13 mouse cellular contexts compared by ENCODE assay signal in genomic region chr6:115029248-115029647, GRCm38 (mm10). TPM values are rescaled to one million over a fixed set of nuclear protein-coding genes. Genes with fewer than 3 reads are reported as not detected.
DNase-seq lines count a peak whose midpoint lies in the region; ATAC-seq and TF ChIP-seq lines count a peak whose summit lies in the region.
"Had no signal": no experiment of that assay in that cellular context is flagged by ENCODE, and none has a peak within 500 bp of the region (broad histone marks: within the 10 kb centered on the region; RNA-seq: fewer than 3 reads in every experiment).

No protein-coding gene starts in this region.

- ATAC-seq in forebrain, postnatal 0 days: no peak
- no peak for ATAC-seq in forebrain, embryonic 13.5 days
- ATAC-seq: Patski had no signal

- H3K27ac ChIP-seq in forebrain, postnatal 0 days (ENCODE audit: low read depth, low read length): no peak overlapping the region
- no peak overlapping the region for H3K27ac ChIP-seq in forebrain, embryonic 13.5 days
- H3K27ac ChIP-seq in left cerebral cortex, adult 2 months: no peak overlapping the region
- no peak overlapping the region for H3K27ac ChIP-seq in forebrain, embryonic 10.5 days
- H3K27ac ChIP-seq: embryonic facial prominence, embryonic 13.5 days; limb, embryonic 13.5 days; neural tube, embryonic 12.5 days had no signal

- H3K4me2 ChIP-seq in forebrain, postnatal 0 days (ENCODE audit: low read depth): no peak overlapping the region
- H3K4me2 ChIP-seq in forebrain, embryonic 13.5 days: no peak overlapping the region
- H3K4me2 ChIP-seq: embryonic facial prominence, embryonic 13.5 days; limb, embryonic 13.5 days; neural tube, embryonic 12.5 days had no signal

- intact Hi-C loops in left cerebral cortex, adult 2 months (cut with DNase I): loop anchor here (1.0 to 5.0 kb wide), 2 partner anchors 100 to 307 kb away; no protein-coding TSS in a partner anchor
- intact Hi-C loops in left cerebral cortex, postnatal 25 days (cut with DNase I): loop anchor here (1.0 kb wide), 1 partner anchor 101 kb away; no protein-coding TSS in a partner anchor

- no peak overlapping the region for H3K9ac ChIP-seq in forebrain, postnatal 0 days
- no peak overlapping the region for H3K9ac ChIP-seq in forebrain, embryonic 13.5 days
- H3K9ac ChIP-seq: embryonic facial prominence, embryonic 13.5 days; limb, embryonic 13.5 days; neural tube, embryonic 12.5 days had no signal

- no peaks in the 10 kb centered on the region for H3K4me1 ChIP-seq in forebrain, postnatal 0 days (ENCODE audit: insufficient read depth)
- H3K4me1 ChIP-seq in forebrain, embryonic 13.5 days: peaks cover 14% of the 10 kb centered on the region; the same call in 1 of the 2 replicates
- H3K4me1 ChIP-seq in forebrain, embryonic 10.5 days: no peaks in the 10 kb centered on the region
- H3K4me1 ChIP-seq: embryonic facial prominence, embryonic 13.5 days; limb, embryonic 13.5 days; neural tube, embryonic 12.5 days had no signal

- H3K9me3 ChIP-seq in forebrain, postnatal 0 days (ENCODE audit: low read length): no peaks in the 10 kb centered on the region
- H3K9me3 ChIP-seq in forebrain, embryonic 13.5 days (replicated peaks): no peaks in the 10 kb centered on the region
- H3K9me3 ChIP-seq in forebrain, embryonic 10.5 days: no peaks in the 10 kb centered on the region
- H3K9me3 ChIP-seq: embryonic facial prominence, embryonic 13.5 days; limb, embryonic 13.5 days; neural tube, embryonic 12.5 days had no signal

- peak; percentile 73 for TF ChIP-seq CTCF in forebrain, postnatal 0 days (IDR thresholded peaks at IDR 0.05; ENCODE audit: low read depth)
- TF ChIP-seq CTCF in left cerebral cortex, adult 2 months (IDR thresholded peaks at IDR 0.05): peak; percentile 77

- WGBS in forebrain, postnatal 0 days: 56% methylated on average over 2 of the region's 2 CpGs
- WGBS in forebrain, embryonic 13.5 days: 85% methylated on average over 2 of the region's 2 CpGs
- WGBS in forebrain, embryonic 10.5 days: 90% methylated on average over 2 of the region's 2 CpGs

- DNase-seq in forebrain, postnatal 0 days: peak; percentile 83
- DNase-seq in left cerebral cortex, adult 2 months (ENCODE audit: extremely low spot score in 1 of 2, low spot score in 2 of 2): peak; percentile 30 to 37
- DNase-seq in left cerebral cortex, adult 8-10 months (ENCODE audit: low spot score in 2 of 2): no peak
- peak; percentile 63 for DNase-seq in ES-CJ7 (ENCODE audit: low read depth, low spot score)
- DNase-seq in left cerebral cortex, postnatal 25 days (ENCODE audit: low spot score in 2 of 2): peak; percentile 63 to 80
- no peak for DNase-seq in spleen, postnatal 14 days (ENCODE audit: low spot score in 2 of 2)
- no peak for DNase-seq in forebrain, embryonic 10.5 days (ENCODE audit: extremely low spot score, low spot score)
- DNase-seq: thymus, adult 18-20 months had no signal

- no peaks in the 10 kb centered on the region for H3K27me3 ChIP-seq in forebrain, postnatal 0 days (ENCODE audit: insufficient read depth, low read length)
- H3K27me3 ChIP-seq in forebrain, embryonic 13.5 days: no peaks in the 10 kb centered on the region
- H3K27me3 ChIP-seq in forebrain, embryonic 10.5 days (ENCODE audit: poor library complexity, severe bottlenecking): no peaks in the 10 kb centered on the region
- H3K27me3 ChIP-seq: embryonic facial prominence, embryonic 13.5 days; limb, embryonic 13.5 days; neural tube, embryonic 12.5 days; Patski had no signal

- H3K36me3 ChIP-seq in forebrain, postnatal 0 days (ENCODE audit: insufficient read depth): peaks cover 45% of the 10 kb centered on the region
- peaks cover 69% of the 10 kb centered on the region for H3K36me3 ChIP-seq in forebrain, embryonic 13.5 days (ENCODE audit: poor library complexity, severe bottlenecking)
- peaks cover 94% of the 10 kb centered on the region for H3K36me3 ChIP-seq in forebrain, embryonic 10.5 days (replicated peaks)

- no peak overlapping the region for H3K4me3 ChIP-seq in forebrain, postnatal 0 days (ENCODE audit: low read depth, low read length)
- H3K4me3 ChIP-seq in forebrain, embryonic 13.5 days: no peak overlapping the region
- no peak overlapping the region for H3K4me3 ChIP-seq in left cerebral cortex, adult 2 months
- H3K4me3 ChIP-seq in forebrain, embryonic 10.5 days: no peak overlapping the region
- H3K4me3 ChIP-seq: embryonic facial prominence, embryonic 13.5 days; limb, embryonic 13.5 days; neural tube, embryonic 12.5 days had no signal

RNA-seq across cellular contexts. Expression of gene Tamm41, which starts 8.4 kb away (rescaled TPM):
- total RNA-seq in forebrain, postnatal 0 days (2014; rRNA removed): 33.7 and 37.5 TPM in 2 replicates
- polyA plus RNA-seq in forebrain, postnatal 0 days (2015; fragmentation: Nextera tagmentation; extraction: Ambion mirVana): 49.0 and 54.4 TPM in 2 replicates
- 70.9 and 72.4 TPM in 2 replicates for polyA plus RNA-seq in forebrain, embryonic 13.5 days (2015; fragmentation: Nextera tagmentation; extraction: Ambion mirVana)
- 10 to 100 TPM; 19.7 to 20.0 TPM for total RNA-seq in left cerebral cortex, adult 2 months (2021)
- 10 to 100 TPM; 20.3 to 25.4 (median 20.8) TPM for total RNA-seq in left cerebral cortex, adult 8-10 months (2022)
- 10 to 100 TPM; 16.0 to 16.8 TPM for total RNA-seq in left cerebral cortex, postnatal 25 days (2021)
- polyA plus RNA-seq in forebrain, embryonic 10.5 days (2016; fragmentation: Nextera tagmentation; extraction: Ambion mirVana): 103 and 104 TPM in 2 replicates

RNA-seq across cellular contexts. Expression of gene Vgll4, which starts 59.5 kb away (rescaled TPM):
- total RNA-seq in forebrain, postnatal 0 days (2014; rRNA removed): 59.2 and 72.0 TPM in 2 replicates
- 51.8 and 58.0 TPM in 2 replicates for polyA plus RNA-seq in forebrain, postnatal 0 days (2015; fragmentation: Nextera tagmentation; extraction: Ambion mirVana)
- 81.5 and 84.3 TPM in 2 replicates for polyA plus RNA-seq in forebrain, embryonic 13.5 days (2015; fragmentation: Nextera tagmentation; extraction: Ambion mirVana)
- 10 to 100 TPM; 61.4 to 63.8 TPM for total RNA-seq in left cerebral cortex, adult 2 months (2021)
- 10 to 100 TPM; 59.0 to 76.6 (median 62.4) TPM for total RNA-seq in left cerebral cortex, adult 8-10 months (2022)
- total RNA-seq in left cerebral cortex, postnatal 25 days (2021): 10 to 100 TPM; 50.7 to 62.5 TPM
- polyA plus RNA-seq in forebrain, embryonic 10.5 days (2016; fragmentation: Nextera tagmentation; extraction: Ambion mirVana): 79.0 and 81.7 TPM in 2 replicates

Comparison
In these comparisons a context has a peak if more than half of its experiments do, and no peak if none do; other contexts are left out.
1. DNase-seq: peak in forebrain, postnatal 0 days (single experiment), left cerebral cortex, adult 2 months (2 of 2), ES-CJ7 (single experiment) and left cerebral cortex, postnatal 25 days (2 of 2); none in left cerebral cortex, adult 8-10 months (0 of 2), spleen, postnatal 14 days (0 of 2) and forebrain, embryonic 10.5 days (single experiment).